Mouse (Mus musculus) olfactory bulb, adult 2 months (tissue): ENCODE results near the gene Agpat1.

Source experiments
- CTCF ChIP-seq: fragments of 200-500 bp; IDR thresholded peaks from 2 replicates; pipeline ENCODE4 v1.5.1; 2012; ENCODE audit warnings: low read depth, mild to moderate bottlenecking, low read length, moderate library complexity; ENCODE audit not compliant: insufficient read depth
- POLR2A ChIP-seq: fragments of 200-500 bp; IDR thresholded peaks from 2 replicates; pipeline ENCODE4 v1.6.1; 2012; ENCODE audit warnings: mild to moderate bottlenecking, low read depth, low read length, moderate library complexity; ENCODE audit not compliant: insufficient read depth

DNA sequence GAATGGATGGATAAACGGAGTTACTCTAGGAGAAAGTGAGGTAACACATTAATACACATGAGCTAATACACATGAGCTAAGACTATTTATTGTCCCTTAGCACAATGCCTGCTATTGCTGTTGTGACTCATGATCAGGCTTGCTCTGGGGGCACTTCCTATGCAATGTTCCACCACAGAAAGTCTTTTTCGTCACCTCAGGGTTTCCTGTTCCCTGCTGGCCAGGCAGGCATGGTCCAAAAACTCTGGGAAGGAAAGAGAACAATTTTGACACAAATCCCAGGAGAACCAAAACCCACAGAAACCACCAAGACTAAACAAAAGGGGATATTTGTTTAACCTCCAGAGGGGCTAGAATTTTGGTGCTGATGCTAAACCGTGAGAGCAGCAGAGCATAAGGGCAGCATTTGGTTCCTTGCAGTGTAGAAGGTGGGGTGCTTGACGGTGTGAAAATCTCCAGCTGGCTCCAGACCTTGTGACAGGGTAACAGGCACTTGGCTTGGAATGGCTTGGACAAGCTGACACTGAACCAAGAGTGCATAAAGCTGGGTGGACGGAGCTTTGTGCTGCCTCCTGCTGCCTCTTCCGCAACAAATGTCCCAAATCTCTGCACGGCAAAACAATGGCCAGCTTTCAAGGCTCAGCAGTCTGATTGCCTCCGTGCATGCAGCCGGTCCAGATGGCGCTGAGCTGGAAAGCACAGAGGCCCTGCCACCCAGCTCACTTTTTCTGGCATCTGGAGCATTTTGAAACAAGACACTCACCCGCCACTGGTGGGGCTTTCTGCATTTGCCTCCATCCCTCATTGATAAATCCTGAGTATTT lies 36.9 kb downstream of the Agpat1 start:
- no peak for TF ChIP-seq POLR2A
- TF ChIP-seq CTCF, result no peak
